Mouse (Mus musculus): ENCODE results near the gene Hivep2.

The Hivep2 gene

DNA sequence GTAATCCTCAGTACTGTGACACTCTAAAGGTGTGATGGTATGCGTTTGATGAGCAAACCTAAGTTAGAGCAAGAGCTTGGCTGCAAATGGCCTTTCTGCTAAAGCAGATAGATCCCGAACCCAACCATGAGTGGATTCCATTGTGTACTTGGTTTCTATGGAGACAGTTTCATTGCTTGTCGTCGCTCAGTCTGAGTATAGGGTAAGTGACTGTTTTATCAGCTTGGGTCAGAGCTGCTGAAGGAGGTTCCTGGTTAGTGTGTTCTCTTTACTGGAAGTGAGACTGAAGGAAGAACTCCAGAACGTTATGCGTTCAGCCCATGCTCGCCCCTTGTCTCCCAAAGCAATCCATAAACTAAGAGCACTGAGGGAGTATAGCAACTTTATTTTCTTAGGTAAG is 54.4 kb downstream of the Hivep2 start:
- no peak for DNase-seq (ENCODE audit: low spot score)

DNA sequence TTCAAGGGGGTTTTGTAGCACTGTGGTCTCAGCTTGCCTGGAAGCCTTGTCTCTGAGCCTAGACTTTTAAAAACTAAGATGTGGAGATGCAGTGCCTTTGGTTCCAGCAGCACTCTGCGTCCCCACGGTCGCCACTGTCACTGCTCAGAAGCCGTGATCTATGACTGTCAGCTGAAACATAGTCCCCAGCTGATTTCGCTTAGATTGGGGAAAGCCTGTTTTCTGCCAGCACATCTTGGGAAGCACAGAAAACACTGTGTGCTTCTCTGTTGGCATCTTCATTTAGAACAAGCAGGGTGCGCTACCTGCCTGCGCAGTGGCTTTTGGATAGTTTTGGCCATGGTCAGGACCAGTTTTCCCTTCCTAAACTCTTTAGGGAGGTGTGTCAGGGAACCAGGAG is 59.1 kb downstream of the Hivep2 start:
- no peak for DNase-seq (ENCODE audit: low spot score)

DNA sequence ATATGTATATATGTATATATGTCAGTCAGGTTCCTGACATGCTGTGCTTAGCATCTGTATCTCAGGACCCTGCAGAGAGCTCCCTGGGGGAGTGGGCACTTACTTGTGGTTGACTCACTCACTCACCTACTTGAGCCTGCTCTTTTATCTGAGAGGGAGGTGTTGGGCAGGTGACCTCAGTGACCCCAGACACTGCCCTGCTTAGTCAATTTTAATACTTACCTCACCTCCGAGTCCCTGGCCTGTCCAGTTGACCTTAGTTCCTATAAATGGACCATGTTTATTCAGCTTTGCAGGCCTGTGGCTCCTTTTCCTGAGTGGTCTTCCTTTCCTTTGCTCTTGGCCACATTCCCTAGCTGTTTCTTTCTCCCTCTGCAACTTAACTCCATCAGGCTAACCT is 61.9 kb downstream of the Hivep2 start:
- DNase-seq (ENCODE audit: low spot score): no peak

DNA sequence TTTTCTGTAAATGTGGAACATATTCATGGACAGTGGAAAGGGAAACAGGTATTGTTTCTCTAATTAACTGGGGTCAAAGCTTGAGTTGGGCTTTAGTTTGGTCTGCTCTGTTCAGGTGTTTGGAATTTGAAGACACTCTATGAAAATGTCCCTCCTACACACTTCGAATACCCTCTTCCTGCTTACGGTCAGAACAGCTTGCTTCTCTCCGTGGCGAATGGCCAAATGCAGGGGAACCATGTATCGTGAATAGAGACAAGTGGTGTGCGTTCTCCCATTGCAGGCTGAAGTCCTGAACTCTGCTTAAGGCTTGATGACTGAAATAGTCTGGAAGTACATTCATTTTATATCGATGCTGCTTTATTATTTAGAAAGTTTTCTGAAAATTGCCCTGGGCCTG is 63.1 kb downstream of the Hivep2 start:
- no peak for DNase-seq (ENCODE audit: low spot score)

DNA sequence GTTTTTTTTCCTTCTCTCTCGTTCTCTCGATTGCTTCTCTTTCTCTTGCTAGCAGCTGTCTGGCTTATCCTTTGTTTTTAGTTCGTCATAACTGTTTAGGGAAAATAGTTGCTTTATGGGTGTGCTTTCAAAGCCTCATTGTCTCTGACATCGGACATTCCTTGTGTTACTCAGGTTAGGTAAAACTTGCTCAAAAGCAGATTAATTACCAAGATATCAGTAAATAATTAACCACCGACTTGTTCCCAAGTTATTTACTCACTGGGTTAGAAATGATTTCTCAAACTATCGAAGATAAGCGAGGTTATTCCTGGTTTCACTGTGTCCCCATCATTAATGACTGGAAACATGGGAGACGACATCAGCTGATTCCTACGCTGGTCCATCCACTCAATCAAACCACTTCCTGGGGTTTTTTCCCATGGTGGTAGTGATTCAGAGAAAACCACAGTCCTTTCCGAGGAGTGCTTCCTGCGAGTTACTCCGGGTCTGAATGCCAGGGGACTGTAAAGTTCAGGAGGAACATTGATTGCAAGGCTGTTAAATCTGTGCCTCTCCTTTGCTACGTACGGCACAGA is 64.7 kb downstream of the Hivep2 start:
- no peak for DNase-seq (ENCODE audit: low spot score)

DNA sequence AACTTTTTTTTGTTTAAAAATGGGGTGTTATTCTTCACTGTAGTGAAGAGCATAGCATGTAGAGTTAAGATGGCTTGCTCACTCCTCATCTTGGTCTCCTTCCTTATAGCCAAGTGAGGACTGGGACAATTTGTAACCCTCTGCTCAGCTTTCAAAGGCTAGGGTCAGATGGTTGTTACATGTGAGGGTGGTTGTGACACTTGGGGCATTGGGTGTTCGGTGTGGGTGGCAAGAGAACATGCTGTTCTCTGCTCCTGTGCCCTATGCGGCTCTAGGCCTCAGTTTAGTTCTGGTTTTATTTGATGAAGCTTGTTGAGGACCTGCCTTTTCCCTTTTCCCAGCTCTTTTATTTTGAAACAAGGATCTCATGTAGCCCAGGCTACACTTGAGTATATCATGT is 66.7 kb downstream of the Hivep2 start:
- no peak for DNase-seq (ENCODE audit: low spot score)

DNA sequence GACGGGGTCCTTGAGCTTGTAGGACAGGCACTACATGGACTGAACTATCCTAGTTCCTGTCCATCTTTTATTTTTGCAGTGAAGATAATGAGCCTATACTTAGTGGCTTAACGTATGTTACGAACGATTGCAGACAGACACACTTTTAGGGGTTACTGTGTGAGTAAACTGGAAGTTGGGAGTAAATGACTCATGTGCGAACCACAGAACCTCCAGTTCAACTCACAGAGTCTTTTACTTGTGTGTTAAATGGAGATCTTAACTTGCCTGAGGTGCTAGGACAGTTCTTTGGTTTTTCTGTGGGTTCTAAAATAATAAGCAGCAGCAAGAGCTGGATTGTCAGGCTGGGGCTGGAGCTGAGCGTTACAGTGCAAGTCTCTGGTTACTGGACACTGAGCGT is 68.2 kb downstream of the Hivep2 start:
- DNase-seq (ENCODE audit: low spot score): no peak

DNA sequence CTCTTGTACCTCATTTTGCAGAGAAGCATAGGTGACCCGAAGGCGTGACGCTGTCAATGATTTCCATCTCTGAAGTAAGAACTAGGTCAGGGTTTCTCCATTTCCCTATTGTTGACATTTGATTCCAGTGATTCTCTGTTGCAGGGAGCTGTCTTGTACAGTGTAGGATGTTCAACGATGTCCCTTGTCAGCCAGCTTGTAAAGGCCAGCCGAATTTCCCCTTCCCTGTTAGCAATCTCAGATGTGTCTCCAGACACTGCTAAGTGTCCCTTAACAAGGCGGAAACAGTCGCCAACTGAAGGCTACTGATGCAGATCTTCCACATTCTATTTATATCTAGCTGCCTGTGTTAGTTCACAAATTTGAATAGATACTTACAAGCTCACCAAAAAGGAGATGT is 68.9 kb downstream of the Hivep2 start:
- DNase-seq (ENCODE audit: low spot score): no peak

DNA sequence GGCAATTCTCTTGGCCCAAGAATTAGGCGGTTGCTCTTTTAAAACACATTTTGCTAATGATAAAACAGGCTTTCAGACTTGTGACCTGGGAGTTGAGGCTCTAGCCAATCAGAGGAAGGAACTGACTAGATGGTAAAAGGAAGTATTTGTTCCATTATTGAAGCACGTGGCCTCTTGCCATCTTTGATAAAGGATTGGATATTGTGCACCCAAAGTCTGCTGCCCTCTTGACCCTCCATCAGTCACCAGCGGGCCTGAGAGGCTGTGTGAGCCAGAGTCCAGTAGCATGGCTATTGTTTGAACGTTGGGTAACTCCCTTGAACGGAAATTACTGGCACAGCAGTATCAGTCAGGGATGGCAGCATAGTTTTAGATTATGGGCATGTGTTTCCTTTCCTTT is 69.7 kb downstream of the Hivep2 start:
- DNase-seq (ENCODE audit: low spot score): no peak

DNA sequence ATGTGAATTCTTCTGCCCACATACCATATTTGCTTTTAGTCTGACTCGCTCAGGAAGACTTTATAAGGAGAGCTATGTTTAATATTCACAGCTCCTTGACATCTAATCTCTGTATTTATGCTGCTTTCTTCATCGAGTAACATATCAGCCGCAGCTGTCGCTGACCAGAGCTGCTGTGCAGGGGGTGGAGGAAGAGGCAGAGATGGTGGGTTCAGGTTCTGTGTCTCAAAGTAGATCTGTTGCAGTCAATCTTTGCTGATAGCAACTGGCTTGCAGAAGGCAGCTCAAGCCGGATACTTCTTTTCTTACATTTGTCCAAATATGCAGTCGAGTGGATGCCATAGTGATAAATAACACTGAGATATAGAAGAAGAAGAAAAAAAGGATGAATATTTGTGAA is 70.6 kb downstream of the Hivep2 start:
- no peak for DNase-seq (ENCODE audit: low spot score)

DNA sequence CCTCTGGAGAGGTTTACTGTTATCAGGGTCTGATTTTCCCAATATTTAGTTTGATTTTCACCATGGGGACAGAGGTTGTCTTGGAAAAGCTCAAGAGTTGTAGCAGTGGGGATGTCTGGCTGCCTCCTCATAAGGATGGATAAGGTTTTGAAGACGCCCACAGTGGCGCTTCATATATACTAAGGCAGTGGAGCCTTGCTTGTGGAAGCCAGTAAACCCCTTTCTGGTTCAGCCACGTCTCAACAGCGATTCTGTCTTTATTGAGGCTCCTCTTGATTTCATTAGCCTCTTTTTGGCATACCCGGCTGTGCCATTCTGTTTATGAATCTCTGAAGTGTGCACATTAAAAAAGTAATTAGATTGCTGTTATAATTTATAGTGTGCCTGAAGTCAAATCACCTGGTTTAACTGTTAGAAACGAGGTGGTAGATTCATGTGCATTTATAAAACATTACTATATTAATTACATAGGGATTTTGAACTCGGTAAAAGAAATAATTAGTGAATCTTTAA is 72.2 kb downstream of the Hivep2 start:
- no peak for DNase-seq (ENCODE audit: low spot score)

DNA sequence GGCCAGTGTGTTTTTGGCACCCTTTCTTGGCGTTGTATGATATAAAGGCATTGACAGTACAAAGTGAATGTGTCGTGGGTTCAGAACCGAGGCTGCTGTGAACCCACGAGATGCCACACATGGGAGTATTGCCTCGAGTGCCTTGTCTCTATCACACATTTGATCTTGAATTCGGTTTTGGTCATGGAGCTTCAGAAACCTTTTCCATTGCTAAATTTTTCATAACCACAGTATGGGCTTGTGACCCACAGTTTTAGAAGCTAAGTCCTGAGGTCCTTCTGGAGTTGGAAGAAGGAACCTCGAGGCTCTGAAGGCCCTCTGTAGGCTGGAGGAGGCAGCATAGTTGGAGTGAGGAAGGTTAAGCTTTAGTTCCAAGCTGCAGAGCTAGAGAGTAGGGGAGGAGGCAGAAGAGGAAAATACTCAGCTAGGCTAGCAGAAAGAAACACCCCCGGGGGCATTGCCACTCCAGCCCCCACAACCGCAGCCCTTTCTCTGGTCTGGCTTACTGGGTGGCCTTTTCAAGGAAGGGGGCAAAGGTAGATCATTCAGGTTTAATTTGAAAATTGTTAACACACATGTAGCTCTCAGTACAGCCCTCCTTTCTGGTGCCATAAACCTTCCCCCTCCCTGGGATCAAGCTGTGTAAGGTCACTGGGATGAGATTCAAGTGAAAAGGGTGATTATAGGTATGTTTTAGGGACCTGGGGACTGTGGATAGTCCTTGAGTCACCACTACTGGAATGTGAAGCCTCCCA is 75.0 kb downstream of the Hivep2 start:
- DNase-seq (ENCODE audit: low spot score): no peak

DNA sequence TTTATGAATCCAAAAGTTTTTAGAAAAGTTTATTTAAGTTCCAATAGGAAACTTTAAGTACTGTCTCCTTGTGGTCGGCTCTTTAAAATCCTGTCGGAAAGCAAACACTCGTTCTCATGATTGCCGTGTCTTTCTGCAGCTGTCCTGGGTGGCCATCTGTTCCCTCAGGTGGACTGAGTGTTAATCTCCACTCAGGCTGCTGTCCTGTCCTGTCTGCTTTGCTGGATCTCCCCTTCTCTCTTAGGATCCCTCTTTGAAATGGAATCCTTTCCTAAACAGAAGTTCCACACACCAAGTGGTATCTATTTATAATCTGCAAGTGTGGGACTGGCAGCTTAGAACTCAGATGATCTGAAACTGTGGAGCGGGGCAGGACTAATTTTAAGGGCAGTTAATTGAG is 75.7 kb downstream of the Hivep2 start:
- DNase-seq (ENCODE audit: low spot score): no peak

DNA sequence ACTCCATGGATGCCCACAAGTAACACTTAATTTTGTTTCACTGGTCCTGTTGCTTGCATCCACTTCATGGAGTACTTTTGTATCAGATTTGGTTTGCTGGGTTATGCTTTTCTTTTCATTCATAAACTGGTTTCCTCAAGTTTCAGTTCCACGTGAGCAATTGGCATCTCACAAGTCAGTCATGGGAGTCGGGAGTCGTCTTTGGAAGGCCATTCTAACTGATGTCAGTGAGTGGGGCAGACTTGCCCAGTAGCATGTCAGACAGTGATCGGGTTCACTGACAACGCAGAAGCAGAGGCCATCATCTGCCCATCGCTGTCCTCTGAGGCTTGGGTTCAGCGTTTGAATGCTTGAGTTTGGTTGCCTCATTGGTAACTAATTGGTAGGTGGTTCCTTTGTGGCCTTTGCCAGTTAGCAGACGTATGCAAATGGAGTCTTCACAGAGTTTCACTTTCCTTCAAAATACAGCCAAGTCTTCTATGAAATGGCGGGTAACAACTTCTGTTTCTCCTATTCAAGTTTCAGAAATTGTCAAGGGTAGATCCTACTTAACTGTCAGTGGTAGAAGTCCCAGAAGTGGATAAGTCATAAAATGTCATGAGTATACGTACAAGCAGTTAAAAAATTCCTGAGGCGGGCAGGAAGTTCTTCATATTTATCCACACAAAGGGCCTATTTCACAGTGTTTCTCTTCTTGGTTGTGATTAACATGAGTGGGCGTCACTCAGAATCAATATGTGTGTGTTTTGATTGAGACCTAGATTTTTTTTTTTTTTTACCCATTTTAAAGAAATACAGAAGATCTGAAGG is 76.9 kb downstream of the Hivep2 start:
- DNase-seq (ENCODE audit: low spot score): no peak

DNA sequence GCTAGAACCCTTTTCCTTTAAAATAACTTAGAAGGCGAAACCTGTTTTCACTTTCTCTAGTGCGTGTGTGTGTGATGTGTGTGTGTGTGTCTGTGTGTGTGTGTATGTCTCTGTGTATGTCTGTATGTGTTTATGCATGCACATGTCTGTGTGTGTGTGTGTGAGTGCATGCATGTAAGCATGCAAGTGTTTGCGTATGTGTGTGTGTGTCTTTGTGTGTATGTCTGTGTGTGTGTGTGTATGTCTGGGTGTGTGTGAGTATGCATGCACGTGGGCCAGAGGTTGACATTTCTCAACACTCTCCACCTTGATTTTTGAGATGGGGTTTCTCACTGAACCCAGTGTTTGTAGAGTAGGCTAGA is 77.5 kb downstream of the Hivep2 start:
- no peak for DNase-seq (ENCODE audit: low spot score)

DNA sequence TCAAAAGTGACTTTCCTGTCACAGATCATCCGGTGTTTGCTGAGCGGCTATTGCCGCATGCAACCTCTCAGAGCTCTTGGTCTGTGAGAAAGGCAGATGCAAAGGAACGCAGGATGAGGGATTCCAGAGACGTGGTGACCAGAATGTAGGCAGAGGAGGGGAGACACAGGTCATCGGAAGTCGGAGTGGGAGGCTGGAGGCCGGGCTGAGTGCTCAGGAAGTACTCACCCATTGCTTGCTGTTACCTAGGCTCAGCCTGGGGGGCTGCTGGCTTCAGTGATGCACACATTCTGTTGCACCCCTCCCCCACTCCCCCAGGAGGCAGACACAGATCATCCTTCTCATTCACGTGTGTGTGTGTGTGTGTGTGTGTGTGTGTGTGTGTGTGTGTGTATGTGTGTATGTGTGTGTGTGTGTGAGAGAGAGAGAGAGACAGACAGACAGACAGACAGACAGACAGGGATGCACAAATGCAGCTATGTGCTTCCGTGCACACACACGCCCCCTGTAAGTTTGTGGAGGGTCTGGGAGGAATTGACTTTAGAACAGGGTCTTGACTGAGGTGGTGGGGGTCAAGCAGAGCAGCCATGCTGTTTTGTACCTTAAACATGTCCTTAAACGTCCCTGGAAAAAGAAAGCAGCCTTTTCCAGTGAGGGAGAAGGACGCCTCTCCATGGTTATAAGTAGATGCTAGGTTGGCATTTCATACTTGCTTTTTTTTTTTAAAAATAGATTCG is 78.3 kb downstream of the Hivep2 start:
- DNase-seq (ENCODE audit: low spot score): no peak

DNA sequence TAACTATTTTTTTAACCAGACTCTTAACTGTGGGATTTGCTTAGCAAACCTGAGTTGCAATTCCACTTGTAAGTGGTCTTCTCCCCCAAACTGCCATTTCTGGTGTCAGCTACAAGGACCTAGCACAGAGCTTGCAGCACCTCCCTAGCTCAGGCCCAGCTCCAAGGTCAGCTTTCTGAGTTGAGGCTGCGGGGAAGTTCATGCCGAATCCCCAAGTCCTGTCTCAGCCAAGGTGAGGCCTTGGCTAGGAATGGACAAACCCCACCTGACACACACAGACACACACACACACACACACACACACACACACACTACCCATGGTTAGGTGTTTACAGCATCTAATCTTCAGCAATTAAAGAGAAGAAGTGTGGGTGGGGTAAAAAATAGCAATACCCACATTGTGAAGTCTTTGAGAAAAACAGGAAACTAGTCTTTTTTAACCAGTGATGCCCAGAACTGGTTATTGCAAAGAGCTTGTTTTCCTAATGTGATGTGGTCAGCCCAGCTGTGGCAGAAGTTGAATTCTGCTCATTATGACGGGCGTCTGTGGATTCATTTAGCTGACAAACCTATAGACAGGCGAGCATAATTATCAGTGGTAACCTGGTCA is 79.0 kb downstream of the Hivep2 start:
- no peak for DNase-seq (ENCODE audit: low spot score)

DNA sequence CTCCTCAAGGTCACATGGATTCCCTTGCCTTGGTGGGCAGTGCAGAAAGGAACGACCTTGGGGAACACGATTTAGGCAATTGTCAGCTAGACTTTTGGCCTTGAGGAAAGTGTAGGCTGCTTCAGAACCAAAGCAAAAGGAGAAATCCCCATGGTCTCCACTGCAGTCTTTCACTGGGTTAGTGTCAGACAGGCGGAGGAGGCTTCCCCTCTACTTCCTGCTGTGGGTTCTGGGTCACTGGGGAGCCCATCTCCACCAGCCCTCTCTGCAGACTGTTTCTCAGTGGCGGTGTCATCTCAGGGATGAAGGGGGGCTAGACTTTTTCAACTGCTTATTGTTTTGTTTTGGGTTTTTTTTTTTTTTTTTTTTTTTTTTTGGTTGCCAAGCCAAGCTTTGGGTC is 79.9 kb downstream of the Hivep2 start:
- DNase-seq (ENCODE audit: low spot score): no peak

DNA sequence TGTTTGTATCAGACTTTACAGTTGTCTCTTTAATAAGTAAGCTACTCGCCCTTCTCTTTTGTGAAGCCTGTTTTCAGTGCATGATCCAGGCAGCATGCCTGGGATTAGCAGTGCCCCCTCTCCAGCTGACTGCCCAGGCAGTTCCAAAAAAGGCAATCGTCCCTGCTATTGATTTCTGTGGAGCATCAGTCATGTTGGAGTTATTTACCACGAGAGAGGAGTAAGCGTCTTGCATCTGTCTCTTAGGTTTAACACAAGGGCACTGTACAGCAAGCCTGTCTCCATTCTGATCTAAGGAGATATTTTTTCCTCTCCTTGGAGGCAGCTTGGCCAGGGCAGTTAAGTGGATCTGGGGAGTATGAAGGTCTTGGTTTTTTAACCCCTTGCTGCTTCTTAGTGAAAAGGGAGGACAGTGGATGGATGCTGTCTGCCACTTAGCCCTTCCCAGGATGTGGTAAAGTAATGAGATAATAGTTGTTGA is 80.3 kb downstream of the Hivep2 start:
- peak; percentile 34 for DNase-seq (ENCODE audit: low spot score)

DNA sequence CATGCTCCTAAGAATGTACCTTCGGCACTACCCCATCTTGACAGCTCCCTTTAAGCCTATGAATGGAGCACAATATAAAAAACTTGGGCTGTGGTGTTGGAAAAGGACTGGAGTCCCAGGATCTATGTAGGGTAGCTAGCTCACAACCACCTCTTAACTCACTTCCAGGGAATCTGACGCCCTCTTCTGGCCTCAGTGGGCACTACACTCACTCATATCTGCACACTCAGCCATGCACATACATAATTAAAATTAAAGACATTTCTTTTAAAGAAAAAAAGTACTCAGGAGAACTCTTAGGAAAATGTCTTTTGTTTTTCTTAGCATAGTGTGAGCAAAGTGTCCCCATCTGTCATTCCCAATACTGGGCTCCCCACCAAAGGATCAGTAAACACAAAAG is 81.1 kb downstream of the Hivep2 start:
- DNase-seq (ENCODE audit: low spot score): peak; percentile 16

DNA sequence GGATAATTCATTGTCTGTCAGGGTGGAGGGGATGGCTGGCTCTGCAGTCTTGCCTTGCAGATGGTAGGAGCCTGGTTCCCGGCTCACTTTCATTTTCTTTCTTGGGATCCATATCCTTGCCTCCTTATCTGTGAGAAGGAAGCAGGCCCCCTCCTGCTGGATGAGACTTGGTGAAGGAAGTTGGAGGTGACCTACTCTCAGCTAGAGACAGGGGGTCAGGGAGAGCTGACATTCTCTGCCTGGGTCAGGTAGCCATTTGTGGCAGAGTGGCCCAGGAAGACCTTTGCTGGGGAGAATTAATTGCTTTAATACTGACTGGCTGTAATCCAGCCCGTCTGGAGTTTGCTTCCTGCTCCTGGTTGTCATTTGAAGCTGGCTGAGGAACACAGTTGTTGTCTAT is 81.8 kb downstream of the Hivep2 start:
- no peak for DNase-seq (ENCODE audit: low spot score)
